Mouse (Mus musculus) layer of hippocampus, adult 9-10 months (tissue): Measurements from ENCODE around the gene Rpp40.

Experiments used
- DNase-seq: peaks from one replicate; pipeline ENCODE4 v3.0.0; 2022; ENCODE audit warnings: low spot score

Rpp40 gene

DNA sequence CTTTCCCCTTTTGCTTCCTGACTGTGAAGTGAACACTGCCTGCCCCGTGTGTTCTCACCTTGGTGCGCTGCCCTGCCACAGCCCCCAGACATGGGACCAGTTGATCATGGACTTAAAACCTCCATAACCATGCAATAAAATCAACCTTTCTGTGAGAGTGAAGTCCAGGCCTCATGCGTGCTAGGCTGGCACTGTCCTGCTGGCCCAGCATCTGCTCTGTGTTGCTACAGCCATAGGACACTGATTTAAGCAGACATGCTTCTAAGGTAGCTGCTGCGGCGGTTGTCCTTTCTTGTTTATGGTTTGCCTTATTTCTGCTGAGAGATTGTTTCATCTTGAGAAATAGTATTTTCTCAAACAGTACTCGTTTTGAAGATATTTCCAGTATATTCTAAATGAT, 54.6 kb downstream of the Rpp40 start:
- DNase-seq: no peak

DNA sequence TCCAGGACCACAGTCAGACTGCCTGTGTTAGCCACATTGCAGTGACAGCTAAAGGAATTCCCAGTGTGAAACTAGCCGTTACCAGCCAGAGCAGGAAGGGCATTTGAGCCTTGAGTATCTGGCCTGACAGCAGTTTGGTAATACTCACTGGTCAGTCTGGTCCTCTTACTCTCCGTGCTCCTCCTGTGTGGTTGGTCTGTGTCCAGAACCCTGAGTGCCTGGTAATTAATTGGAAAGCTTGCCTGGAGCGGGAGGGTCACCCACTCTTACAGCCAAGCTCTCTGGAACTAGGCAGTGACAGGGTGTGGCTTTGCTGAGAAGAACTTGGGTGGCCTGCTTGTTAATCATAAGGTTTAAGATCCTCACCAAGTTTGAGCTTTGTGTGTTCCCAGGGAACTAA, 57.5 kb downstream of the Rpp40 start:
- DNase-seq: no peak

DNA sequence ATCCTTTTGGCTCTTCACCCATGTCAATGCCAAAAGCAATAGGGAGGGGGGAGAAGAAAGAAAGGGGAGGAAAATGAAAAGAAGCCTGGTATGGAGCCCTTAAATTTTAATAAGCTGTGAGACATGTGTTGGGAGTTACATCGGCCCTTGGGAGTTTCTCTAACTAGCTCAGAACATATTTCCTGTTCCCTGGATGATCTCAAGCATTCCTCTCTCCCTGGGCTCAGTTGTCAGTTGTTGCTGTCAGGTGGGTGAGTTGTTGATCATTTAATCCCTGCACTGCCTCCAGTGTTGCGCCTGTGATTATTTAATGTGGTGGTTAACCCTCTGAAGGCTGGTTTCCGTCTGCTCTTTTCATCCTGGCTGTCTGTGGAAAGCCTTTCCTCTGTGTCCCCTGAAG, 60.9 kb downstream of the Rpp40 start:
- DNase-seq: no peak
